8 mouse cellular contexts compared by ENCODE assay signal in genomic region chr13:67451172-67452020, GRCm38 (mm10). TPM values are rescaled to one million over a fixed set of nuclear protein-coding genes. Genes with fewer than 3 reads are reported as not detected.
DNase-seq lines count a peak whose midpoint lies in the region; ATAC-seq and TF ChIP-seq lines count a peak whose summit lies in the region.

Zfp874a (minus strand) TSS chr13:67451624.

- H3K36me3 ChIP-seq in ES-Bruce4 (ENCODE audit: control insufficient read depth, insufficient read depth, low read length, poor library complexity, severe bottlenecking): peaks cover 3% of the 10 kb centered on the region
- H3K36me3 ChIP-seq in forebrain, embryonic 14.5 days (ENCODE audit: control insufficient read depth, insufficient read depth, low read length): 0 out of 2 replicates have a peak, but pooled peaks cover 4% of the 10 kb centered on the region
- H3K36me3 ChIP-seq in neural tube, embryonic 15.5 days: peaks cover 13% of the 10 kb centered on the region

- TF ChIP-seq CTCF in ES-Bruce4 (IDR thresholded peaks at IDR 0.05; ENCODE audit: low read depth, low read length): no peak

- ATAC-seq in forebrain, embryonic 14.5 days: peak; percentile 98
- ATAC-seq in neural tube, embryonic 15.5 days (ENCODE audit: low FRiP score): peak; percentile 99

- H3K9me3 ChIP-seq in ES-Bruce4 (replicated peaks; ENCODE audit: control insufficient read depth, insufficient read depth, low read length, poor library complexity, severe bottlenecking): no peaks in the 10 kb centered on the region
- no peaks in the 10 kb centered on the region for H3K9me3 ChIP-seq in forebrain, embryonic 14.5 days (replicated peaks; ENCODE audit: control insufficient read depth, low read length)
- H3K9me3 ChIP-seq in neural tube, embryonic 15.5 days (replicated peaks): no peaks in the 10 kb centered on the region

- H3K4me1 ChIP-seq in ES-Bruce4 (ENCODE audit: control insufficient read depth, insufficient read depth, low read length): no peaks in the 10 kb centered on the region
- no peaks in the 10 kb centered on the region for H3K4me1 ChIP-seq in forebrain, embryonic 14.5 days (ENCODE audit: control insufficient read depth, insufficient read depth, low read length)
- H3K4me1 ChIP-seq in neural tube, embryonic 15.5 days: peaks cover 12% of the 10 kb centered on the region

- no peaks in the 10 kb centered on the region for H3K27me3 ChIP-seq in ES-Bruce4 (ENCODE audit: control insufficient read depth, insufficient read depth, low read length, poor library complexity, severe bottlenecking)
- H3K27me3 ChIP-seq in forebrain, embryonic 14.5 days (replicated peaks; ENCODE audit: control insufficient read depth, insufficient read depth, low read length): no peaks in the 10 kb centered on the region
- no peaks in the 10 kb centered on the region for H3K27me3 ChIP-seq in neural tube, embryonic 15.5 days (replicated peaks)

- H3K9ac ChIP-seq in ES-Bruce4 (ENCODE audit: low read depth, poor library complexity, severe bottlenecking): peak within 1 kb of the TSS; percentile 78
- H3K9ac ChIP-seq in forebrain, embryonic 14.5 days (ENCODE audit: low read length): peak within 1 kb of the TSS; percentile 66
- H3K9ac ChIP-seq in neural tube, embryonic 15.5 days (replicated peaks): peak within 1 kb of the TSS; percentile 51

- peak within 1 kb of the TSS; percentile 97 for H3K4me3 ChIP-seq in ES-Bruce4 (ENCODE audit: low read depth, low read length)
- H3K4me3 ChIP-seq in forebrain, embryonic 14.5 days (ENCODE audit: low read depth, low read length): peak within 1 kb of the TSS; percentile 45
- peak within 1 kb of the TSS; percentile 60 for H3K4me3 ChIP-seq in neural tube, embryonic 15.5 days (replicated peaks)

- no peak for TF ChIP-seq POLR2A in ES-Bruce4 (IDR thresholded peaks at IDR 0.05; ENCODE audit: insufficient read depth, low read length)

- 1% methylated on average over 20 of the region's 20 CpGs for WGBS in forebrain, embryonic 14.5 days
- 1% methylated on average over 20 of the region's 20 CpGs for WGBS in neural tube, embryonic 15.5 days

- peak; percentile 88 for DNase-seq in cerebellum, adult 11 months
- peak; percentile 95 for DNase-seq in forebrain, embryonic 14.5 days (ENCODE audit: low spot score)
- peak; percentile 86 to 93 for DNase-seq in heart, postnatal 14 days
- peak; percentile 95 for DNase-seq in layer of hippocampus, adult 11-12 months (ENCODE audit: low spot score)
- DNase-seq in lung, adult 18-20 months: peak; percentile 94 to 95
- DNase-seq in testis, postnatal 14 days (ENCODE audit: low spot score): peak; percentile 83

- no peak for TF ChIP-seq EP300 in ES-Bruce4 (IDR thresholded peaks at IDR 0.05; ENCODE audit: insufficient read depth, low read depth, low read length)

- peak within 1 kb of the TSS; percentile 68 for H3K4me2 ChIP-seq in forebrain, embryonic 14.5 days (ENCODE audit: low read length)
- peak within 1 kb of the TSS; percentile 77 for H3K4me2 ChIP-seq in neural tube, embryonic 15.5 days

- intact Hi-C loops in heart, postnatal 14 days (cut with DNase I): loop anchor here (2.0 to 10.0 kb wide), 3 partner anchors 33 to 257 kb away; partner anchors contain the start of genes Zfp455 and Zfp874b

- H3K27ac ChIP-seq in ES-Bruce4 (ENCODE audit: insufficient read depth, low read length): peak within 1 kb of the TSS; percentile 23; the same call in 1 of the 2 replicates
- H3K27ac ChIP-seq in forebrain, embryonic 14.5 days (ENCODE audit: low read depth, low read length): no peak within 1 kb of the TSS
- peak within 1 kb of the TSS; percentile 54; the same call in 1 of the 2 replicates for H3K27ac ChIP-seq in neural tube, embryonic 15.5 days (replicated peaks)

RNA-seq across cellular contexts. Expression of gene Zfp874a, which starts in this region (rescaled TPM):
- 26.9 and 28.9 TPM in 2 replicates for polyA plus RNA-seq in ES-Bruce4 (2011; ENCODE audit: insufficient read depth, insufficient read length, low read depth, missing spikeins)
- 7.6 and 9.6 TPM in 2 replicates for polyA plus RNA-seq in forebrain, embryonic 14.5 days (2014; fragmentation: Nextera tagmentation; extraction: Ambion mirVana)
- total RNA-seq in heart, postnatal 14 days (2021): 1 to 10 TPM; 6.1 TPM
- 5.1 and 7.6 TPM in 2 replicates for polyA plus RNA-seq in neural tube, embryonic 15.5 days (2015; fragmentation: Nextera tagmentation; extraction: Ambion mirVana)

Comparison
In these comparisons a context has a peak if more than half of its experiments do, and no peak if none do; other contexts are left out.
1. H3K4me3 ChIP-seq: peak in every context shown above with its lines; median percentile 97 in ES-Bruce4; 60 in neural tube, embryonic 15.5 days; 45 in forebrain, embryonic 14.5 days.